8 mouse cellular contexts compared by ENCODE assay signal in genomic region chr17:6782033-6782526, GRCm38 (mm10). TPM values are rescaled to one million over a fixed set of nuclear protein-coding genes. Genes with fewer than 3 reads are reported as not detected.
DNase-seq lines count a peak whose midpoint lies in the region; ATAC-seq and TF ChIP-seq lines count a peak whose summit lies in the region.

No protein-coding gene starts in this region.

- no peaks in the 10 kb centered on the region for H3K9me3 ChIP-seq in embryonic facial prominence, embryonic 14.5 days (ENCODE audit: control insufficient read depth, low read length)
- H3K9me3 ChIP-seq in hindbrain, embryonic 12.5 days (replicated peaks) = no peaks in the 10 kb centered on the region
- no peaks in the 10 kb centered on the region for H3K9me3 ChIP-seq in midbrain, embryonic 14.5 days (ENCODE audit: control insufficient read depth, low read length)

- intact Hi-C loops in left cerebral cortex, adult 2 months (cut with DNase I) = loop anchor here (2.0 kb wide), 2 partner anchors 47 to 81 kb away; no protein-coding TSS in a partner anchor
- intact Hi-C loops in left cerebral cortex, postnatal 4 days (cut with DNase I) = loop anchor here (10.0 kb wide), 1 partner anchor 103 kb away; no protein-coding TSS in a partner anchor

- TF ChIP-seq CTCF in left cerebral cortex, adult 2 months (IDR thresholded peaks at IDR 0.05) = no peak

- H3K9ac ChIP-seq in embryonic facial prominence, embryonic 14.5 days (ENCODE audit: low read depth, low read length) = peak overlapping the region; percentile 78
- H3K9ac ChIP-seq in hindbrain, embryonic 12.5 days = peak overlapping the region; percentile 76
- H3K9ac ChIP-seq in midbrain, embryonic 14.5 days (replicated peaks; ENCODE audit: low read length) = peak overlapping the region; percentile 57

- ATAC-seq in embryonic facial prominence, embryonic 14.5 days (ENCODE audit: low read depth) = no peak
- 0 out of 2 replicates have a peak, but pooled peaks have one; percentile 1 for ATAC-seq in hindbrain, embryonic 12.5 days (ENCODE audit: low FRiP score)
- no peak for ATAC-seq in midbrain, embryonic 14.5 days (ENCODE audit: low FRiP score, low TSS enrichment)

- peak overlapping the region; percentile 6; the same call in 1 of the 2 replicates for H3K27ac ChIP-seq in left cerebral cortex, adult 2 months
- H3K27ac ChIP-seq in embryonic facial prominence, embryonic 14.5 days (replicated peaks; ENCODE audit: low read depth, low read length) = peak overlapping the region; percentile 58
- no peak overlapping the region for H3K27ac ChIP-seq in hindbrain, embryonic 12.5 days
- no peak overlapping the region for H3K27ac ChIP-seq in midbrain, embryonic 14.5 days (replicated peaks; ENCODE audit: low read depth, low read length)

- H3K36me3 ChIP-seq in embryonic facial prominence, embryonic 14.5 days (ENCODE audit: control insufficient read depth, insufficient read depth, low read length) = no peaks in the 10 kb centered on the region
- H3K36me3 ChIP-seq in hindbrain, embryonic 12.5 days = no peaks in the 10 kb centered on the region
- no peaks in the 10 kb centered on the region for H3K36me3 ChIP-seq in midbrain, embryonic 14.5 days (ENCODE audit: control insufficient read depth, insufficient read depth, low read length)

- no peak for DNase-seq in left cerebral cortex, adult 2 months (ENCODE audit: extremely low spot score in 1 of 2, low spot score in 2 of 2)
- no peak for DNase-seq in left cerebral cortex, postnatal 4 days
- DNase-seq in embryonic facial prominence, embryonic 14.5 days (ENCODE audit: low spot score) = no peak
- peak; percentile 78 for DNase-seq in liver
- peak; percentile 47 for DNase-seq in midbrain, embryonic 14.5 days
- peak; percentile 69 for DNase-seq in thymus, postnatal 0 days (ENCODE audit: low spot score)
- DNase-seq in cerebellum, adult 9-10 months = no peak

- WGBS in embryonic facial prominence, embryonic 14.5 days = under 1% methylated on average over 21 of the region's 21 CpGs
- under 1% methylated on average over 21 of the region's 21 CpGs for WGBS in hindbrain, embryonic 12.5 days
- under 1% methylated on average over 21 of the region's 21 CpGs for WGBS in midbrain, embryonic 14.5 days

- peaks cover 9% of the 10 kb centered on the region for H3K4me1 ChIP-seq in embryonic facial prominence, embryonic 14.5 days (ENCODE audit: control insufficient read depth, insufficient read depth, low read length)
- peaks cover 32% of the 10 kb centered on the region for H3K4me1 ChIP-seq in hindbrain, embryonic 12.5 days
- H3K4me1 ChIP-seq in midbrain, embryonic 14.5 days (ENCODE audit: control insufficient read depth, insufficient read depth, low read length) = peaks cover 24% of the 10 kb centered on the region

- H3K4me3 ChIP-seq in left cerebral cortex, adult 2 months = peak overlapping the region; percentile 67
- peak overlapping the region; percentile 84 for H3K4me3 ChIP-seq in embryonic facial prominence, embryonic 14.5 days (ENCODE audit: low read depth, low read length)
- H3K4me3 ChIP-seq in hindbrain, embryonic 12.5 days = peak overlapping the region; percentile 69
- peak overlapping the region; percentile 61 for H3K4me3 ChIP-seq in midbrain, embryonic 14.5 days (replicated peaks; ENCODE audit: low read depth, low read length)

- peaks cover 28% of the 10 kb centered on the region for H3K27me3 ChIP-seq in embryonic facial prominence, embryonic 14.5 days (replicated peaks; ENCODE audit: control insufficient read depth, insufficient read depth, low read length)
- H3K27me3 ChIP-seq in hindbrain, embryonic 12.5 days = peaks cover 41% of the 10 kb centered on the region
- peaks cover 42% of the 10 kb centered on the region for H3K27me3 ChIP-seq in midbrain, embryonic 14.5 days (ENCODE audit: control insufficient read depth, insufficient read depth, low read length)

- H3K4me2 ChIP-seq in embryonic facial prominence, embryonic 14.5 days (ENCODE audit: low read depth, low read length) = peak overlapping the region; percentile 92
- H3K4me2 ChIP-seq in hindbrain, embryonic 12.5 days (replicated peaks) = peak overlapping the region; percentile 96
- peak overlapping the region; percentile 99 for H3K4me2 ChIP-seq in midbrain, embryonic 14.5 days (ENCODE audit: low read length)

RNA-seq across cellular contexts. Expression of gene Ezr, which starts 0.5 kb away (rescaled TPM):
- total RNA-seq in left cerebral cortex, adult 2 months (2021) = 10 to 100 TPM; 50.3 to 51.5 TPM
- 10 to 100 TPM; 17.4 to 19.9 TPM for total RNA-seq in left cerebral cortex, postnatal 4 days (2021)
- polyA plus RNA-seq in embryonic facial prominence, embryonic 14.5 days (2014; fragmentation: Nextera tagmentation; extraction: Ambion mirVana) = 57.8 and 59.1 TPM in 2 replicates
- polyA plus RNA-seq in hindbrain, embryonic 12.5 days (2016; fragmentation: Nextera tagmentation; extraction: Ambion mirVana) = 97.9 and 103 TPM in 2 replicates
- 20.8 and 27.8 TPM in 2 replicates for polyA plus RNA-seq in midbrain, embryonic 14.5 days (2014; fragmentation: Nextera tagmentation; extraction: Ambion mirVana)
- polyA plus RNA-seq in thymus, postnatal 0 days (2015; fragmentation: Nextera tagmentation; extraction: Ambion mirVana) = 385 and 387 TPM in 2 replicates

Comparison
In these comparisons a context has a peak if more than half of its experiments do, and no peak if none do; other contexts are left out.
1. DNase-seq: peak in liver (single experiment), midbrain, embryonic 14.5 days (single experiment) and thymus, postnatal 0 days (single experiment); none in left cerebral cortex, adult 2 months (0 of 2), left cerebral cortex, postnatal 4 days (single experiment), embryonic facial prominence, embryonic 14.5 days (single experiment) and cerebellum, adult 9-10 months (single experiment).
2. H3K27ac ChIP-seq: peak in left cerebral cortex, adult 2 months (single experiment) and embryonic facial prominence, embryonic 14.5 days (single experiment); none in hindbrain, embryonic 12.5 days (single experiment) and midbrain, embryonic 14.5 days (single experiment).
3. Peak in every context shown above with its lines, with median percentiles within 50 percentile points of each other: H3K4me3 ChIP-seq, H3K4me2 ChIP-seq and H3K9ac ChIP-seq.